Mouse (Mus musculus): Measurements from ENCODE around the gene Gsta4. TPM values are rescaled to one million over a fixed set of nuclear protein-coding genes. Genes with fewer than 3 reads are reported as not detected.
A peak's percentile ranks its signal among the peaks of the same experiment; 100 is the strongest.

Gene Gsta4
- polyA plus RNA-seq, 1 experiment: 102 TPM

DNA sequence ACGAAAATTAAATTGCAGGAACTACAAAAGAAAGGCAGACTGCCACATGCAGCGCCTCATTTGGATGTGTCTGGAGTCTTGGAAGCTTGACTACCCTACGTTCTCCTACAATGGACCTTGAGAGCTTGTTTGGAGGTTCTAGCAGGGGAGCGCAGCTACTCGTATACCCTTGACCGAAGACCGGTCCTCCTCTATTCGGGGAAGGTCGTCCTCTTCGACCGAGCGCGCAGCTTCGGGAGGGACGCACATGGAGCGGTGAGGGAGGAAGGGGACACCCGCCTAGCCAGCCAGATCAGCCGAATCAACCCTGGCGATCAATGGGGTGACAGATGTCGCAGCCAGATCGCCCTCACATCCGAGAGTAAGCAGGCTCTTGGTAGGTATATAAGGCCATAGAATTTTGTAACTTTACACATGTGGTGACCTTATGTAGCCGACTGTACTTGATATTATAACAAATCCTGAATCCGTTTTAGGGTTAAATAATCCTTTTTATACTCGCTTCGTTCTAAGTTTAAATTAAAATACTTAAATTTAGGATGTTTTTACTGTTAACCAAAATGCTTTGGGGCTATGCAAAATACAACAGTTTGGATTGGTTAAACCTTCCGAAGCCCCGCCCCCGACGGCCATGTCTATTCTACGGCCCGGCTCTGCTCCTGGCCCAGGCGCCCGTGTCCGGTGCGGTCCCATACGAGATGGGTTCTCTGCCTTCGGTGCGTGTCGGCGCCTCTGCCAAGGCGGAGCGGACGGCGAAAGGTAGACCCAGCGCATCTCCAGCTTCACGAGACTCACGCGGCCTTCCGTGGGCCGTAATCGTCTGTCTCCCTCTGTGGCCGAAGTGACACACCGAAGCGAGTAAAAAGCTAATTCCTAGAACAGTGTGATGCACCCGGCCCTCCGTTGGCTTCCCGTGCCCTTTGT is 7.0 kb upstream of the Gsta4 start:
- peak overlapping the region; percentile 47 for H3K4me3 ChIP-seq (ENCODE audit: insufficient read depth, poor library complexity, severe bottlenecking)
- H3K79me3 ChIP-seq (ENCODE audit: low read depth): no peaks in the 10 kb centered on the region
- H3K27me3 ChIP-seq (ENCODE audit: control insufficient read depth, insufficient read depth, insufficient read length): no peaks in the 10 kb centered on the region
- no peak for TF ChIP-seq FOSL1 (IDR thresholded peaks at IDR 0.05; ENCODE audit: insufficient read depth, low read length, poor library complexity, severe bottlenecking)
- no peak for TF ChIP-seq MAX (IDR thresholded peaks at IDR 0.05)
- no peak for TF ChIP-seq MYOD1 (IDR thresholded peaks at IDR 0.05; ENCODE audit: control insufficient read depth, insufficient read length, low read depth)
- TF ChIP-seq MYOG (IDR thresholded peaks at IDR 0.05; ENCODE audit: control insufficient read depth, extremely low read depth, insufficient read length): no peak
- TF ChIP-seq USF1 (IDR thresholded peaks at IDR 0.05; ENCODE audit: low read depth): no peak
- no peak for TF ChIP-seq CTCF (IDR thresholded peaks at IDR 0.05; ENCODE audit: control insufficient read depth, insufficient read depth, insufficient read length)
- TF ChIP-seq CEBPB (IDR thresholded peaks at IDR 0.05; ENCODE audit: low read depth): no peak
- H3K79me2 ChIP-seq (ENCODE audit: control insufficient read depth, insufficient read depth): no peaks in the 10 kb centered on the region
- H3K36me3 ChIP-seq (ENCODE audit: control insufficient read depth, insufficient read depth): no peaks in the 10 kb centered on the region
- H3ac ChIP-seq (ENCODE audit: control insufficient read depth, insufficient read length, low read depth): peak overlapping the region; percentile 95

- Histone ChIP-seq H3ac (ENCODE audit: control insufficient read depth, insufficient read length, low read depth) (peak overlapping the region; percentile 95), H3K27me3 (ENCODE audit: control insufficient read depth, insufficient read depth, insufficient read length) (no peaks in the 10 kb centered on the region), H3K36me3 (ENCODE audit: control insufficient read depth, insufficient read depth) (no peaks in the 10 kb centered on the region), H3K4me3 (ENCODE audit: insufficient read depth, poor library complexity, severe bottlenecking) (peak overlapping the region; percentile 47), H3K79me3 (ENCODE audit: low read depth) (no peaks in the 10 kb centered on the region), H3K79me2 (ENCODE audit: control insufficient read depth, insufficient read depth) (no peaks in the 10 kb centered on the region)
- TF ChIP-seq CTCF (IDR thresholded peaks at IDR 0.05; ENCODE audit: control insufficient read depth, insufficient read depth, insufficient read length) (peak; percentile 38), USF1 (IDR thresholded peaks at IDR 0.05; ENCODE audit: low read depth) (no peak), CEBPB (IDR thresholded peaks at IDR 0.05; ENCODE audit: low read depth) (no peak), MAX (IDR thresholded peaks at IDR 0.05) (no peak), FOSL1 (IDR thresholded peaks at IDR 0.05; ENCODE audit: insufficient read depth, low read length, poor library complexity, severe bottlenecking) (no peak), MYOG (IDR thresholded peaks at IDR 0.05; ENCODE audit: control insufficient read depth, extremely low read depth, insufficient read length) (no peak)
Measured at GRCm38 (mm10) chr9:78176201-78176727, 6.3 kb upstream of the Gsta4 start.

DNA sequence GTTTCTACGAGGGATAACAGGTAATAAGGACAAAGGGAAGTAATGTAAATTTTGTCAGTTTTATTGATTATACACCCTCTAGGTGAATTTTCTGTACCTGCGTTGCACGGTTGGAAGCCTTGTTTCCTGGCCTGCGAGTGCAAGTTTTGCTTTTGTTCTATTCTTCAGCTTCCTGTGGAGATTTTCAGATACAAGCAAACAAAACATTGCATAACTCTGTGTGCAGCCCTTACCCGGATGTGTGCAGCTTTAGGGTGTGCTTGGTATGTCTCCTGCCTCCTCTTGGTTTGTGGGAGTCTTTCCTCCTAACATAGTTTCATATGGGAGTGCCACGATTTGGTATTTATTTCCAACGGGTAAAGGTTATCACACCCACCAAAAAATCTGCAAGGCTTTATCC is 5.7 kb upstream of the Gsta4 start:
- no peak for TF ChIP-seq CTCF (IDR thresholded peaks at IDR 0.05; ENCODE audit: control insufficient read depth, insufficient read depth, insufficient read length)
- TF ChIP-seq CEBPB (IDR thresholded peaks at IDR 0.05; ENCODE audit: low read depth): peak; percentile 49
- Histone ChIP-seq H3K4me3 (ENCODE audit: insufficient read depth, poor library complexity, severe bottlenecking) (no peak overlapping the region), H3K36me3 (ENCODE audit: control insufficient read depth, insufficient read depth) (no peaks in the 10 kb centered on the region), H3K27me3 (ENCODE audit: control insufficient read depth, insufficient read depth, insufficient read length) (no peaks in the 10 kb centered on the region), H3K79me2 (ENCODE audit: control insufficient read depth, insufficient read depth) (no peaks in the 10 kb centered on the region), H3ac (ENCODE audit: control insufficient read depth, insufficient read length, low read depth) (no peak overlapping the region), H3K79me3 (ENCODE audit: low read depth) (no peaks in the 10 kb centered on the region)

GRCm38 (mm10) chr9:78178197-78178596 is 4.4 kb upstream of the Gsta4 start:
- H3K27me3 ChIP-seq (ENCODE audit: control insufficient read depth, insufficient read depth, insufficient read length): no peaks in the 10 kb centered on the region
- TF ChIP-seq USF1 (IDR thresholded peaks at IDR 0.05; ENCODE audit: low read depth) (no peak), FOSL1 (IDR thresholded peaks at IDR 0.05; ENCODE audit: insufficient read depth, low read length, poor library complexity, severe bottlenecking) (no peak), MYOG (IDR thresholded peaks at IDR 0.05; ENCODE audit: control insufficient read depth, extremely low read depth, insufficient read length) (no peak), CTCF (IDR thresholded peaks at IDR 0.05; ENCODE audit: control insufficient read depth, insufficient read depth, insufficient read length) (no peak), MAX (IDR thresholded peaks at IDR 0.05) (no peak), CEBPB (IDR thresholded peaks at IDR 0.05; ENCODE audit: low read depth) (no peak), MYOD1 (IDR thresholded peaks at IDR 0.05; ENCODE audit: control insufficient read depth, insufficient read length, low read depth) (no peak)

DNA sequence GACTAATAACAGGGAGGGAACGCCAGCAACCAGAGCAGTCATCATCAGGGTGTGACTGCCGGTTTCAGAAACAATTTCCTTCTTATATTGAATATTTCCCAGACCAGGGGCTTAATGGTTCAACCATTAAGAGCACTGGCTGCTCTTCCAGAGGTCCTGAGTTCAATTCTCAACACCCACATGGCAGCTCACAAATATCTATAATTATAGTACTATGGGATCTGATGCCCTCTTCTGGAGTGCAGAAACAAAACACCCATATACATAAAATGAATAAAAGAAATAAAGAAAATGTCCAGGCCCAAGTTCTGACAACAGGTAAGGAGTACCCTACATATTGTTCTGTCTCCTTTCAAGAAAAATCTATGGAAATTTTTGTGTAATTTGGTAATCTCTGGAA is 3.5 kb upstream of the Gsta4 start:
- Histone ChIP-seq H3K36me3 (ENCODE audit: control insufficient read depth, insufficient read depth) (no peaks in the 10 kb centered on the region), H3K79me2 (ENCODE audit: control insufficient read depth, insufficient read depth) (no peaks in the 10 kb centered on the region), H3K4me3 (ENCODE audit: insufficient read depth, poor library complexity, severe bottlenecking) (no peak overlapping the region), H3K27me3 (ENCODE audit: control insufficient read depth, insufficient read depth, insufficient read length) (no peaks in the 10 kb centered on the region), H3K79me3 (ENCODE audit: low read depth) (no peaks in the 10 kb centered on the region), H3ac (ENCODE audit: control insufficient read depth, insufficient read length, low read depth) (no peak overlapping the region)
- TF ChIP-seq MAX (IDR thresholded peaks at IDR 0.05): no peak
- no peak for TF ChIP-seq CTCF (IDR thresholded peaks at IDR 0.05; ENCODE audit: control insufficient read depth, insufficient read depth, insufficient read length)
- TF ChIP-seq FOSL1 (IDR thresholded peaks at IDR 0.05; ENCODE audit: insufficient read depth, low read length, poor library complexity, severe bottlenecking): no peak
- TF ChIP-seq USF1 (IDR thresholded peaks at IDR 0.05; ENCODE audit: low read depth): no peak
- no peak for TF ChIP-seq CEBPB (IDR thresholded peaks at IDR 0.05; ENCODE audit: low read depth)
- TF ChIP-seq MYOG (IDR thresholded peaks at IDR 0.05; ENCODE audit: control insufficient read depth, extremely low read depth, insufficient read length): no peak
- no peak for TF ChIP-seq MYOD1 (IDR thresholded peaks at IDR 0.05; ENCODE audit: control insufficient read depth, insufficient read length, low read depth)

More at GRCm38 (mm10) chr9:78178197-78178596, 4.4 kb upstream of the Gsta4 start:
- no peaks in the 10 kb centered on the region for H3K36me3 ChIP-seq (ENCODE audit: control insufficient read depth, insufficient read depth)
- no peak overlapping the region for H3ac ChIP-seq (ENCODE audit: control insufficient read depth, insufficient read length, low read depth)
- H3K4me3 ChIP-seq (ENCODE audit: insufficient read depth, poor library complexity, severe bottlenecking): no peak overlapping the region
- H3K79me2 ChIP-seq (ENCODE audit: control insufficient read depth, insufficient read depth): no peaks in the 10 kb centered on the region
- no peaks in the 10 kb centered on the region for H3K79me3 ChIP-seq (ENCODE audit: low read depth)
